Mouse (Mus musculus) lung, postnatal 36 days (tissue): Measurements from ENCODE around the gene Ccdc167.

ENCODE experiments used
- DNase-seq: peaks from one replicate; pipeline ENCODE4 v3.0.0; 2022; ENCODE audit warnings: mixed read lengths

Gene Ccdc167

GRCm38 (mm10) chr17:29684275-29684674, 32.6 kb downstream of the Ccdc167 start:
- no peak for DNase-seq

GRCm38 (mm10) chr17:29683127-29683526, 33.7 kb downstream of the Ccdc167 start:
- DNase-seq: no peak

GRCm38 (mm10) chr17:29682261-29682660, 34.6 kb downstream of the Ccdc167 start:
- DNase-seq: no peak

- no peak for DNase-seq
Measured at GRCm38 (mm10) chr17:29681669-29682068, 35.2 kb downstream of the Ccdc167 start.

- no peak for DNase-seq
Measured at GRCm38 (mm10) chr17:29680921-29681320, 35.9 kb downstream of the Ccdc167 start.

GRCm38 (mm10) chr17:29680174-29680573, 36.7 kb downstream of the Ccdc167 start:
- DNase-seq: no peak

GRCm38 (mm10) chr17:29679038-29679767, 37.6 kb downstream of the Ccdc167 start:
- DNase-seq: peak; percentile 16

GRCm38 (mm10) chr17:29678526-29678925, 38.3 kb downstream of the Ccdc167 start:
- no peak for DNase-seq

GRCm38 (mm10) chr17:29673325-29673724, 43.5 kb downstream of the Ccdc167 start:
- DNase-seq: no peak

- no peak for DNase-seq
Measured at GRCm38 (mm10) chr17:29671021-29671420, 45.8 kb downstream of the Ccdc167 start.

GRCm38 (mm10) chr17:29669936-29670335, 46.9 kb downstream of the Ccdc167 start:
- no peak for DNase-seq

- no peak for DNase-seq
Measured at GRCm38 (mm10) chr17:29669030-29669429, 47.8 kb downstream of the Ccdc167 start.

- DNase-seq: no peak
Measured at GRCm38 (mm10) chr17:29668051-29668986, 48.5 kb downstream of the Ccdc167 start.

GRCm38 (mm10) chr17:29662145-29662544, 54.7 kb downstream of the Ccdc167 start:
- no peak for DNase-seq

- no peak for DNase-seq
Measured at GRCm38 (mm10) chr17:29660762-29661391, 56.0 kb downstream of the Ccdc167 start.

- peak; percentile 97 for DNase-seq
Measured at GRCm38 (mm10) chr17:29660076-29660761, 56.6 kb downstream of the Ccdc167 start, which contains the start of gene Cmtr1. Cmtr1 (plus strand) TSS chr17:29660595.

GRCm38 (mm10) chr17:29658249-29658648, 58.6 kb downstream of the Ccdc167 start:
- DNase-seq: no peak

- no peak for DNase-seq
Measured at GRCm38 (mm10) chr17:29642219-29642618, 74.6 kb downstream of the Ccdc167 start.

- no peak for DNase-seq
Measured at GRCm38 (mm10) chr17:29640971-29641370, 75.9 kb downstream of the Ccdc167 start.

- peak; percentile 35 for DNase-seq
Measured at GRCm38 (mm10) chr17:29637895-29638294, 78.9 kb downstream of the Ccdc167 start.

- peak; percentile 43 for DNase-seq
Measured at GRCm38 (mm10) chr17:29637377-29637776, 79.5 kb downstream of the Ccdc167 start.
